Mouse (Mus musculus) C2C12 (cell line): ENCODE data around the gene Hlcs.

Experiments
- CEBPB ChIP-seq: IDR thresholded peaks from one replicate; pipeline ENCODE4 v1.6.1; 2011; ENCODE audit warnings: low read depth, mild to moderate bottlenecking, control low read depth, moderate library complexity
- CTCF ChIP-seq: IDR thresholded peaks from one replicate; pipeline ENCODE4 v1.5.1; 2011; ENCODE audit not compliant: control insufficient read depth, insufficient read depth, insufficient read length
- FOSL1 ChIP-seq: IDR thresholded peaks from one replicate; pipeline ENCODE4 v1.8.0; 2011; ENCODE audit warnings: mild to moderate bottlenecking, low read length; ENCODE audit not compliant: poor library complexity, insufficient read depth, severe bottlenecking
- MAX ChIP-seq: IDR thresholded peaks from one replicate; pipeline ENCODE4 v1.6.1; 2011; ENCODE audit warnings: mild to moderate bottlenecking, control low read depth
- MYOD1 ChIP-seq: IDR thresholded peaks from one replicate; pipeline ENCODE4 v1.6.1; 2011; ENCODE audit warnings: low read depth; ENCODE audit not compliant: control insufficient read depth, insufficient read length
- MYOG ChIP-seq: IDR thresholded peaks from one replicate; pipeline ENCODE4 v1.6.1; 2011; ENCODE audit not compliant: control insufficient read depth, insufficient read length; ENCODE audit errors: extremely low read depth
- USF1 ChIP-seq: IDR thresholded peaks from one replicate; pipeline ENCODE4 v1.6.1; 2011; ENCODE audit warnings: low read depth, mild to moderate bottlenecking, control low read depth, moderate library complexity

GRCm38 (mm10) chr16:94246058-94246784, 67.2 kb downstream of the Hlcs start:
- no peak for TF ChIP-seq CTCF
- TF ChIP-seq USF1: no peak
- no peak for TF ChIP-seq MYOD1
- TF ChIP-seq FOSL1: no peak
- no peak for TF ChIP-seq MAX
- no peak for TF ChIP-seq CEBPB
- TF ChIP-seq MYOG: no peak
